Mouse (Mus musculus) brain, embryonic 18.5 days (tissue): ENCODE measurements around the gene Rnase2b.
"Not testable (repeated sequence)": the region's sequence is repeated elsewhere in the genome, so short reads cannot be mapped to it uniquely, and the experiment has no call there.

Experiments
- DNase-seq: peaks from one replicate; pipeline ENCODE4 v3.0.0-alpha.2; 2012; ENCODE audit warnings: low read depth, low spot score

Gene Rnase2b

DNA sequence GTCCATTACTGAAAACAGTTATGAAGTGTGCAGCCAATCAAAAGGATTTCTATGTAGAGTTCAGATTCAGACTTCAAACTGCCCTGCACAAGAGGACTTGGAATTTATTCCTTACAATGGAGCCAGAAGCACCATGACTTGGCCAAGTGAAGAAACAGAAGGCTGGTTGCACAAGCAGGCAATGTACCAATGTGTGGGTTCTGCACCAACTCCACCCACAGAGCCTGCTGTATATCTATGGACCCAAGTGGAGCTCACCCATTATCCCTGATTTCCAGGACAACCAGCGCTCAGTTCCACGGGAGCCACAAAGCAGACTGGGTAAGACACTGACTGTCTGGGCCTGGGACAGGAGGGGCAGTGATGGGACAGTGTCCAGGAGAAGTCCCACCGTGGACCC is at the start of gene Rnase2b:
TSS of gene Rnase2b (plus strand) at position 285 of the 400 bp plus-strand sequence.
- not testable (repeated sequence) for DNase-seq

DNA sequence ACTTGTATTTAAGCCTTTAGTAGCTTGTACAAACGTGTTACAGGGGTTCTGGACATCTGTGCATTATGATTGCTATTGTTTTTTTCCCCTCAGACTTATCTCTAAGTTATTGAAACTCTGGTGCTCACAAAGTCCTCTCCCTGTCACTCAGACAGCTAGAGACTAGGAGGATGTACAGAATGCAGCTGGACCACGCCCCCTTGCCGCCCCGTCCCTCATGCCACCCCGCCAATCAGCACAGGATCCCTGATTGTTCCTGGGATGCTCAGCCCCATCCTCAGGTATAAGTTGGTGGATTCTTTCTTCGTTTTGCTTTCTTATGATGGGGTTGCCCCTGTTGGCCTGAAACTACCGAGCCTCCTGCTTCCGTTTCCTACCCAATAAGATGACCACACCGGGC is 48.6 kb upstream of the Rnase2b start:
- no peak for DNase-seq

DNA sequence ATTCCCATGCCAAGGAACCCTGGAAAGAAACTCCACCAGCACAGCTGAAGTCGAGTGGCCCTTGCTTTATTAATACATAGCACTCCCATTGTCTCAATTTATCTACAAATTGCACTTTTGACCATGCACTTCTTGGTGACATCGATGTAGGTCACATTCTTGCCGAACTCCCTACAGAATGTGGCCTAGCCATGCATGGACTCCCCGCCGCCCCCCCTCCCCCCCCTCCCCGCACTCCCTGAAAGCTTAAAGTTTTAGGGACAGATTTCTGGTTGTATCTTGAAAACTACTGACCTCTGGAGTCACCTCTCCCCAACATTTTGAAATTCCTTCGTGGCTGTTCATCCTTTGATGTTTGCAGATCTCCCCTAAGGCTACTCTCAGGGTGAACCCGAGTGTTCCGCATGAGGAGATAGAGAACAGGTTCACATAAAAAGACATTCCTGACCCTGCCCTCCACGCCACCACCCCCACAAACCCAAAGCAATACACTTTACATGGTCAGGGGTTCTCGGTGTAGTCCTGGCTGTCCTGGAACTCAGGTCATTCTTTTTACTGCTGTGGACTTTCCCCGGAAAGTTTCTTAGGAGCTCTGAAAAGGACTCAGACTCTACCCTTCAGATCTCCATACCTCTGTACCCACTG is 48.0 kb upstream of the Rnase2b start, which contains the start of gene Eddm3b:
TSS of gene Eddm3b (plus strand) at position 511 of the 645 bp plus-strand sequence.
- no peak for DNase-seq

- DNase-seq, result no peak
These were observed 36.4 kb upstream of the Rnase2b start for GRCm38 (mm10) chr14:51125684-51126083.

DNA sequence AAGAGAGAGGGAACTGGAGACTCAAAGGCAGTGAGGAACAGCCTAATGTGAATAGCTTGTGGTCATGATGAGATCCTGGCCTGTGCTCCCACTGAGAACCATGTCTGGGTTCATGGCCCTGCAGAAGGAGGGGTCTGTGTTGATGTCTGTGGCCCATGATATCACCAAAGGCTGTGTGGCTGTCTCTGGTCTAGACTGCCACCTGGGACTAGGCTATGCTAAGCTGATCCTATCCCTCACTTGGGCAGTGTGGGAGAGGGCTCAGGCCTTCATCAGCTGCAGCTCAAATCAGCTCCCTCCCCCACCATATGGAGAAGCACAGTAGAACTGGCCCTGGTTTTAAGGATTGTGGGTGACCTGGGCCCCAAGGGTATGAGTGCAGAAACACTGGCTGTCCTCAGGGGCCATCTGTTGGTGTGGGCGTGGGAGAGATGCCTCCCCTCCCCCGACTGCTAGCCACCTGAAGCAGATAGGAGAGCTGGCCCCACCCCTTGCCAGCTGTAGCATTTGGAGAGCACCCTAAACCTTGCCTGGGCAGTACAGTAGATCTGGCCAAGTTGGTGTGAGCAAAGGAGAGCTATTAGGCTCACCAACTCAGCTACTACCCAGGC is 34.3 kb upstream of the Rnase2b start:
- DNase-seq, result no peak

GRCm38 (mm10) chr14:51128775-51129623 is 33.1 kb upstream of the Rnase2b start:
- DNase-seq, result no peak

GRCm38 (mm10) chr14:51129624-51129975 is 32.5 kb upstream of the Rnase2b start:
- no peak for DNase-seq

DNA sequence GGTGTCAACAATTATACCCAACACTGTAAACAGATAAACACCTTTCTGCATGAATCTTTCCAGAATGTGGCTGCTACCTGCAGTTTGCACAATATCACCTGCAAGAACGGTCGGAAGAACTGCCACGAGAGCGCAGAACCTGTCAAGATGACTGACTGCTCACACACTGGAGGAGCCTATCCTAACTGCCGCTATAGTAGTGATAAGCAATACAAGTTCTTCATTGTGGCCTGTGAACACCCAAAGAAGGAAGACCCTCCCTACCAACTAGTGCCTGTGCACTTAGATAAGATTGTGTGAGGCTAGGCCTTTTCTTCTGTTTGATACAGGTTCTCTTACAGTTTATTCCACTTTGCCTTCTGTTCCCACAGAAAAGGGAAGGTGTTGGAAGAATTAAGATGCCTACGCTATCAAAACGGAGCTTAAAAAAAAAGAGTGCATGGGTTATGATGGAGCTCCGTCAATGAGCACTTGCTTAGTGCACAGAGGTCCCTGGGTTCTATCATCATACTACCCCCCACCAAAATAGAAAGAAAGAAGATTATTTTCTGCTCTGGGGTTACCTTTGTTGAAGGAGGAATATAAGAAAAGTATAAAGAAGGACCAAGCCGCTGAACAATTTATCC is 31.6 kb upstream of the Rnase2b start:
- no peak for DNase-seq

GRCm38 (mm10) chr14:51131086-51131815 is 30.8 kb upstream of the Rnase2b start:
- no peak for DNase-seq

DNA sequence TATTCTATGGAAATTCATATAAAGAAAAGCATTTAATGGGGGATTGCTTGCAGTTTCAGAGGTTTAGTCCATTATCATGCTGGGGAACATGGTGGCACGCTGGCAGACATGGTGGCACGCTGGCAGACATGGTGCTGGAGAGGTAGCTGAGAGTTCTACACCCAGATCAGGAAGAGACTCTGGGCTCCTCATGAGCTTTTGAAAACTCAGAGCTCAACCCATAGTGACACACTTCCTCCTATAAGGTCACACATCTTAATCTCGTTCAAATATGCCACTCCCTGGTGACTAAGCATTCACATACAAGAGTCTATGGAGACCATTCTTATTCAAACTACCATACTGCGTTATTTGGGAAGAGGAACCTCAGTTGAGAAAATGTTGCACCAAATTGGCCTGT is 29.7 kb upstream of the Rnase2b start:
- DNase-seq, result no peak

DNA sequence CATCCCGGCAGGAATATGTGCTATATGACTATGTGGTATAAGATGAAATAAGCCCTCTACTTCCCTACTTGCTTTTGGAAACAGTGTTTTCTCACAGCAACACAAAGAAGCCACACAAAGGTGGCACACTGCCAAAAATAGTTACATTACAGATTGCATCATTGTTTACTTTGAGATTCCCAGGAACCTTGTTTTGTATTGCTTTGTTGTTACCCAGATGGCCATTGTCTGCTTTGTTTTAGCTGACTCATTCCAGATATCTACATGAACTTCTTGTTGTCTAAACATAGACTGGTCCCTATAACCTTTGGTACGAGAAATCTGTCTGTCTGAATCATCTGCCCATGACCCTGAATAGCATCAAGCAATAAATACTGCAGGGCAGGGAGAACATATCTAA is 21.7 kb upstream of the Rnase2b start:
- DNase-seq, result no peak

DNA sequence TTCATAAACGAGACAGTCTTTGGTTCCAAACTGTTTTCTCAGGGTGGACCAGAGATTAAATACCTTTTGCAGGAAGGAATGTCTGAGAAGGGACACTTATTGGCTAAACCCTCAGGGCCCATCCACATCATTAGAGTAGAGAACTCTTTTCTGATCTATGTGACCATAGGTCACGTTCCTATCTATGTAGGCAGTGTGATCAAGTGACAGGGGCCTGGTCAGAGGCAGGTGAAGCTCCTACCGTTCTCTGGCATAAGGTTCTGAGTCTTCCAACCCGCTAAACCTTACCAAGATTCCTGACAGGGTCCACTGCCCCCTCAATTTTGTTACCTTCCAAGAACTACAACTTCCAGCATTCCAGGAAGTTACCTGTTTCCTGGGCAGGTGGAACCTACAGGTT is 19.9 kb upstream of the Rnase2b start:
- DNase-seq, result no peak

- no peak for DNase-seq
These were observed 19.5 kb upstream of the Rnase2b start for GRCm38 (mm10) chr14:51142568-51142967.

- DNase-seq, result no peak
These were observed 18.8 kb upstream of the Rnase2b start for GRCm38 (mm10) chr14:51143287-51143686.

GRCm38 (mm10) chr14:51143937-51144336 is 18.1 kb upstream of the Rnase2b start:
- no peak for DNase-seq

GRCm38 (mm10) chr14:51144451-51144850 is 17.6 kb upstream of the Rnase2b start:
- DNase-seq, result no peak

DNA sequence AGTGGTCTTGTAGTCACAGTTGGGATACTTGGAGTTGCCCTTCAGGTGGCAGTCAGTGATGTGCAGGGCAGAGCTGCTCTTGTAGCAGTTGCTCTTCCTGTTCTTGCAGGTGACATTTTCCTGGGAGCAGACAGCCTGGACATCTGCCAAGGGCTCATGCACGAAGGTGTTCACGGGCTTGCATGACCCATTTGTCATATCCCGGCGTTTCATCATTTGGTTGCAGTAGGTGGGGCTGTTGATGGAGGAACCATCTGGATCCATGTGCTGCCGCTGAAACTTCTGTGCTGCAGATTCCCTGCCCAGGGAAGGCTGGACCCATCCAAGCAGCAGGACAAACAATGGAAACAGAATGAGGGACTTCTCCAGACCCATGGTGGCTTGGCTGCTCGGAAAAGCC is 16.5 kb upstream of the Rnase2b start:
- no peak for DNase-seq

DNA sequence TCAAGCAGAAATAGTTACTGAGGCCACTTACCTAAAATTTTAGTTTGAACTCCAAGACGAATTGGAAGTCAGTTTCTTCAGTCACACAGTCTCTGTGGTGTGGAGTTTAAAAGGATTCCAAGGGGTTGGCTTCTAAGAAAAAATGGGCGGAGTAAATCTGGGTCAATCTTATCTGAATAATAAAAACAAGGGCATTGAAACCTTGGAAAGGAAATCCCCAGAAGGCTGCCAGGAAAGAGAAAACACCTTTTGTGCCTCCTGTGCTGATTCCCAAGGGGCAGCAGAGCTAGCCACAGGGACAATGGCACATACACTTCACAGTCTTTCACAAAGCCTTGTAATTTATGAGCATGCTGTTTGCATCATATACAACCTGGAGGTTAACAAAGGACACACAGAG is 15.4 kb upstream of the Rnase2b start, which contains the start of gene Rnase1:
TSS of gene Rnase1 (minus strand) at position 101 of the 400 bp plus-strand sequence.
- DNase-seq, result no peak

- DNase-seq, result no peak
These were observed 14.1 kb upstream of the Rnase2b start for GRCm38 (mm10) chr14:51148006-51148405.

- no peak for DNase-seq
These were observed 12.9 kb upstream of the Rnase2b start for GRCm38 (mm10) chr14:51149164-51149563.

- no peak for DNase-seq
These were observed 11.7 kb upstream of the Rnase2b start for GRCm38 (mm10) chr14:51150206-51150831.
